Mouse (Mus musculus): ENCODE measurements around the gene Slc25a4. TPM values are rescaled to one million over a fixed set of nuclear protein-coding genes. Genes with fewer than 3 reads are reported as not detected.

Gene Slc25a4
- polyA plus RNA-seq (2017; shearing (Covaris generic)) = 98.9 TPM

GRCm38 (mm10) chr8:46210404-46211315 lies at the start of gene Slc25a4:
Slc25a4 (minus strand) TSS chr8:46211284.

Other genes starting within 250 kb of the Slc25a4 start
- gene 1700029J07Rik, start 236.0 kb downstream of the Slc25a4 start, polyA plus RNA-seq (2017; shearing (Covaris generic)) = 3.5 TPM
- 21.9 TPM for gene Ufsp2, start 235.8 kb downstream of the Slc25a4 start, polyA plus RNA-seq (2017; shearing (Covaris generic))
- gene Lrp2bp, start 212.0 kb downstream of the Slc25a4 start, polyA plus RNA-seq (2017; shearing (Covaris generic)) = 0.29 TPM
- 32.7 TPM for gene Ankrd37, start 205.6 kb downstream of the Slc25a4 start, polyA plus RNA-seq (2017; shearing (Covaris generic))
- gene Cfap97, start 59.5 kb downstream of the Slc25a4 start, polyA plus RNA-seq (2017; shearing (Covaris generic)) = 19.8 TPM
- gene Snx25, start 59.1 kb downstream of the Slc25a4 start, polyA plus RNA-seq (2017; shearing (Covaris generic)) = 18.2 TPM
- not detected for gene Helt, start 83.4 kb upstream of the Slc25a4 start, polyA plus RNA-seq (2017; shearing (Covaris generic))